Mouse (Mus musculus) ES-Bruce4 (cell line): ENCODE results near the gene Cdh23.

Source experiments
- CTCF ChIP-seq: IDR thresholded peaks from one replicate; pipeline ENCODE4 v1.8.1; 2011; ENCODE audit warnings: low read depth, low read length
- EP300 ChIP-seq: IDR thresholded peaks from 2 replicates; pipeline ENCODE4 v1.6.1; 2011; ENCODE audit warnings: low read depth, low read length; ENCODE audit not compliant: insufficient read depth
- POLR2A ChIP-seq: IDR thresholded peaks from one replicate; pipeline ENCODE4 v1.8.1; 2011; ENCODE audit warnings: low read length; ENCODE audit not compliant: insufficient read depth

DNA sequence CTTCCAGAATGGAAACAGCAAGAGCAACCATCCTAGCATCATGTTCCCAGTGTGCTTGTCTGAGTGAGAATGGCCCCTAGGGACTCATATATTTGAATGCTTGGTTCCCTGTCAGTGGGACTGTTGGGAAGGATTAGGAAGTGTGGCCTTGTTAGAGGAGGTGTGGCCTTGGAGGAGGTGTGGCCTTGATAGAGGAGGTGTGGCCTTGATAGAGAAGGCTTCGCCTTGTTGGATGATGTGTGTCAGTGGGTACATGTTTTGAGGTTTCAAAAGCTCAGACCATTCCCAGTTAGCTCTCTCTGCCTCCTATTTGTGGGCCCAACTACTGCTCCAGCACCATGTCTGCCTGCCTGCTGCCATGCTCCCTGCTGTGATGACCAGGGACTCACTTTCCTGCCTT, 105.0 kb downstream of the Cdh23 start:
- no peak for TF ChIP-seq CTCF
- no peak for TF ChIP-seq POLR2A
- no peak for TF ChIP-seq EP300
